Mouse (Mus musculus) cortical plate, adult 2 months (tissue): Measurements from ENCODE around the gene Adamts12. TPM values are rescaled to one million over a fixed set of nuclear protein-coding genes. Genes with fewer than 3 reads are reported as not detected.

Experiments used
- H3K27ac ChIP-seq: fragments of 200-500 bp; 2 replicates; pipeline ENCODE4 v1.5.1; 2012; ENCODE audit warnings: low read length, control low read depth, inconsistent platforms; ENCODE audit not compliant: insufficient read depth
- H3K4me1 ChIP-seq: fragments of 200-500 bp; 2 replicates; pipeline ENCODE4 v1.6.1; 2011; ENCODE audit warnings: low read length; ENCODE audit not compliant: control insufficient read depth, insufficient read depth
- H3K4me3 ChIP-seq: fragments of 200-500 bp; 2 replicates; pipeline ENCODE4 v1.5.1; 2011; ENCODE audit warnings: mild to moderate bottlenecking, low read length, control low read depth; ENCODE audit not compliant: insufficient read depth
- CTCF ChIP-seq: fragments of 200-500 bp; IDR thresholded peaks from 2 replicates; pipeline ENCODE4 v1.5.1; 2011; ENCODE audit warnings: mild to moderate bottlenecking, control low read depth, low read length; ENCODE audit not compliant: insufficient read depth; ENCODE audit errors: extremely low read depth
- POLR2A ChIP-seq: fragments of 200-500 bp; IDR thresholded peaks from 2 replicates; pipeline ENCODE4 v1.6.1; 2011; ENCODE audit warnings: mild to moderate bottlenecking, low read length, control low read depth; ENCODE audit not compliant: insufficient read depth; ENCODE audit errors: extremely low read depth
- polyA plus RNA-seq: library from polyadenylated mRNA; depleted of rRNA; stranded (reverse); fragments of >200 nt; gene quantifications from 2 replicates; pipeline ENCODE4 v1.2.3, GENCODE M21; 2012

The Adamts12 gene
- polyA plus RNA-seq, 1 experiment = 0.10 TPM

DNA sequence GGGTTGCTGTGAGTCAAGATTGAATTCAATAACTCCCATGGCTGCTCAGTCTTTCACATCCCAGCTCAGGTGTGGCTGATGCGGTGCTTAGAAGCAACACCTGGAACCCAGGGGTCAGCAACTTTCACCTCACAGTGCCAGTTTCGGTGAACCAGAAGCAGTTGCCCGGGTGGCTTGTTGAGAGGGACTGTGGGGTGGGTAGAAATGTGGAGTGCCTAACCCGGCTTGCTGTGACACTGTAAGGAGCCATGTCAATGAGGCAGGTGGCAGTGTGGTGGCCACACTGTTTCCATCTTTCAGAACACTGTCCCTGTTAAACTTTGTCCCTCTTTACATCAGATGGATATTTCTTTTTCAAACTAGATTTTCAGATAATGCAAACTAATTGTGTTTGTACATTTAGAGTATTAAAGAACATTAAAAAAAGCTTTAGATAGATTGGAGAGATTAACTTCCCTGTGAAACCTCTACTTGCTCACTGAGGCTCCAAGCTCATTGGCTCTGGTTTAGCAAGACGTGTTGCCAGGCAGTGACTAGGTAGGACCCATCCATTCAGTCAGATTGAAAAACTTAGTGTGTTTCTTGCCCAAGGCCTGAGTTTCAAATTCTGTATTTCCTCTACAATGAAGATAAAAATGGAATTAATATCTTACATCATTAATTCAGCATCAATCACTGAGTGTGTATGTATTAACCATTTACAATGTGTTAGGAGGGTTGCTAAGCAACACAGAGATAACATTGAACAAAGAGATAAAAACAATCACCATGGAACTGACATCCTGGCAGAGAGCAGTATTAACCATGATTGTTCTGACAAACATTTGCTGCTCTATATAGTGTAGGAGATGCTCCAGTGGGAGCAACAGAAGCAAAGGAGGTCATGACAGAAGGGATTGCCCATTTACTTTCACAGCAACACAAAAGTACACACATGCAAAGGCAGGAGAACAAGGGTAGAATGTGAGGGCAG, 68.3 kb downstream of the Adamts12 start:
- no peak overlapping the region for H3K27ac ChIP-seq
- TF ChIP-seq CTCF (no peak), POLR2A (no peak)
- no peak overlapping the region for H3K4me3 ChIP-seq
- H3K4me1 ChIP-seq = no peaks in the 10 kb centered on the region

DNA sequence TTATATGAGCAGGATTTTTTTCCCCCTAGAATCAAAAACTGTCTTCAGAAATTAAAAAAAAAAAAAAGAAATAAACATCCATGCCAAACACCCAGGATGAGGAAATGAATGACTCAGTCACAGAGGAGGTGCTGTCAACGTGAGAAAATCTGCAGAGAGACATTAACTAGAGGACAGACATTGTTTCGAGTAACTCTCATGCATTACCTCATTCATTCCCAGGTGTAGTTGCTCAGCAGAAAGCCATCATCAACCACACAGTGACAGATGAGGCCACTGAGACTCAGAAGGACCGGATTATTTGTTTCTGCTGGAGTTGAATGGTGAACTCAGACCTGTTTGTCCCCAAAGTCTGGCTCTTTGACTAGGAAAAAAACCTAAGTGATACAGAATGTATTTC, 81.0 kb downstream of the Adamts12 start:
- Histone ChIP-seq H3K4me1 (no peaks in the 10 kb centered on the region), H3K27ac (no peak overlapping the region), H3K4me3 (no peak overlapping the region)
- no peak for TF ChIP-seq CTCF
- TF ChIP-seq POLR2A = no peak

- no peak for TF ChIP-seq CTCF
- TF ChIP-seq POLR2A = no peak
Measured at GRCm38 (mm10) chr15:11159386-11159785, 94.8 kb downstream of the Adamts12 start.

GRCm38 (mm10) chr15:11160759-11161158, 96.2 kb downstream of the Adamts12 start:
- no peak for TF ChIP-seq POLR2A
- H3K4me3 ChIP-seq = no peak overlapping the region

More at GRCm38 (mm10) chr15:11159386-11159785, 94.8 kb downstream of the Adamts12 start:
- no peak overlapping the region for H3K4me3 ChIP-seq
- H3K4me1 ChIP-seq = no peaks in the 10 kb centered on the region
- H3K27ac ChIP-seq = no peak overlapping the region

GRCm38 (mm10) chr15:11165883-11166282, 101.3 kb downstream of the Adamts12 start:
- no peak overlapping the region for H3K27ac ChIP-seq
- no peaks in the 10 kb centered on the region for H3K4me1 ChIP-seq
- H3K4me3 ChIP-seq = no peak overlapping the region
- TF ChIP-seq POLR2A (no peak), CTCF (no peak)

More at GRCm38 (mm10) chr15:11160759-11161158, 96.2 kb downstream of the Adamts12 start:
- Histone ChIP-seq H3K4me1 (no peaks in the 10 kb centered on the region), H3K27ac (no peak overlapping the region)

DNA sequence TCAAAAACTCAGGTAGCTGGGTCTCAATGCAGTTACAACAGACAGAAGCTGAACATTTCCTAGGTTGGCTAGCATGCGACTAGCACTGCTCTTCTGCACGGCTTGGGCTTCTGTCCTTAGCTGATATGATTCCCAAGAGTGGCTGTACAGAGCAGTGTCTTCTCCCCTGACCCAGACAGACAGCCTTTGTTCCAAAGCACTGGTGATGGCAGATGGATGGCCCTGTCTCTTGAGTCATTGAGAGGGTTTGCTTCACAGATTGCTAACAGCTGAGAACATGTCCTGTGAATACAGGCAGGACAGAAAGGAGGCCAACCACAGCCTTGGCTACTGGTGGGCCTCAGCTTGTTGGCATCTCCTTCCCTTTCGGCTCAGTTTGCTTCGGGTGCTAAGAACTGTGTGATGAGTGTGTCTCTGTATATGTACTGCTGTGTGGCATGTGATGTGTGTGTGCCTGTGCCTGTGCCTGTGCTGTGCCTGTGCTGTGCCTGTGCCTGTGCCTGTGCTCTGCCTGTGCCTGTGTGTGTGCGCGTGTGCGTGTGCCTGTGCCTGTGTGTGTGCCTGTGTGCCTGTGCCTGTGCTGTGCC, 109.4 kb downstream of the Adamts12 start:
- Histone ChIP-seq H3K4me3 (no peak overlapping the region), H3K27ac (no peak overlapping the region), H3K4me1 (no peaks in the 10 kb centered on the region)
- TF ChIP-seq CTCF (no peak), POLR2A (no peak)

- TF ChIP-seq POLR2A (no peak), CTCF (no peak)
- Histone ChIP-seq H3K4me3 (no peak overlapping the region), H3K27ac (no peak overlapping the region), H3K4me1 (no peaks in the 10 kb centered on the region)
Measured at GRCm38 (mm10) chr15:11174842-11175241, 110.3 kb downstream of the Adamts12 start.

- Histone ChIP-seq H3K4me1 (no peaks in the 10 kb centered on the region), H3K27ac (no peak overlapping the region), H3K4me3 (no peak overlapping the region)
- TF ChIP-seq POLR2A (no peak), CTCF (no peak)
Measured at GRCm38 (mm10) chr15:11177448-11177847, 112.9 kb downstream of the Adamts12 start.

DNA sequence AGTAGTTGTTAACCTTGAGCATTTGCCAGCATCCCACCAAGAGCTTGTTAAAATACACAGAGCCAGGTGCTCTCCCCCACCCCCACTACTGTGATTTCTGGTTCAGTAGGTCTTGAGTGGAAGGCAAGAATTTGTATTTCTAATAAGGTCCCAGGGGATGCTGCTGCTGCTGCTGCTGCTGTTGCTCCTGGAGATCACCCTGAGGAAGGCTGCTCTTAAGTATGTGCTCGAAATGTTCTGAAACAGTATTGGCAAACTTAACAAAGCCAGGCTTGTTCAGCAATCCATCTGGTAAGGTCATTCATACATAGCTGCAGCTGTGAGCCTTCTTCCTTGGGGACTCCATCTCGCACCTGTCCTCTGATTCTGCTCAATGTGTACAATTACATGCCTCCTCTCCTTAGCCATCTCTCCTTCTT, 115.2 kb downstream of the Adamts12 start:
- H3K27ac ChIP-seq = no peak overlapping the region
- no peak overlapping the region for H3K4me3 ChIP-seq
- no peaks in the 10 kb centered on the region for H3K4me1 ChIP-seq
- TF ChIP-seq CTCF = no peak
- no peak for TF ChIP-seq POLR2A

DNA sequence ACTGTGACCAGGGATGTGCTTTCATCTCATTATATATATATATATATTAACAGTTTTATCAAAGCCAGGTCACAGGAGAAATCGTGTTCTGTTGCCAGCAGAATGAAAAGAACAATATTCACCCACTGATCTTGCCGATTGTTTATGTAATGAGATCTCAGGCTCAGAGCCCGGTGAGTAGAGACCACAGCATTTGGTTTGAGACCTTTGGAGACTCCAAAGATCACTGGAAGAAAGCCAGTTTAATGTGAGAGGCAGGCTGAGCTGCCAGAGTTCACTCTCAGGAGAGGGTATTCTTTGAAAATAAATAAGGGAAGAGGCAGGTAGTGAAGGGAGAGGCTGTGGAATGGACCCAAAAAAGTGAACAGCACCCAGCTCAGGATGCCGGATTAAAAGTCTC, 122.1 kb downstream of the Adamts12 start:
- Histone ChIP-seq H3K27ac (no peak overlapping the region), H3K4me1 (no peaks in the 10 kb centered on the region), H3K4me3 (no peak overlapping the region)
- no peak for TF ChIP-seq CTCF
- no peak for TF ChIP-seq POLR2A
